Mouse (Mus musculus) spleen, adult 2 months (tissue): ENCODE results near the gene Pigs.

Experiments
- CTCF ChIP-seq: fragments of 200-500 bp; IDR thresholded peaks from 2 replicates; pipeline ENCODE4 v1.5.1; 2011; ENCODE audit warnings: mild to moderate bottlenecking, inconsistent platforms; ENCODE audit not compliant: insufficient read depth, insufficient read length, insufficient replicate concordance; ENCODE audit errors: extremely low read depth
- POLR2A ChIP-seq: fragments of 200-500 bp; IDR thresholded peaks from 2 replicates; pipeline ENCODE4 v1.6.1; 2011; ENCODE audit warnings: low read depth, low read length, inconsistent platforms

DNA sequence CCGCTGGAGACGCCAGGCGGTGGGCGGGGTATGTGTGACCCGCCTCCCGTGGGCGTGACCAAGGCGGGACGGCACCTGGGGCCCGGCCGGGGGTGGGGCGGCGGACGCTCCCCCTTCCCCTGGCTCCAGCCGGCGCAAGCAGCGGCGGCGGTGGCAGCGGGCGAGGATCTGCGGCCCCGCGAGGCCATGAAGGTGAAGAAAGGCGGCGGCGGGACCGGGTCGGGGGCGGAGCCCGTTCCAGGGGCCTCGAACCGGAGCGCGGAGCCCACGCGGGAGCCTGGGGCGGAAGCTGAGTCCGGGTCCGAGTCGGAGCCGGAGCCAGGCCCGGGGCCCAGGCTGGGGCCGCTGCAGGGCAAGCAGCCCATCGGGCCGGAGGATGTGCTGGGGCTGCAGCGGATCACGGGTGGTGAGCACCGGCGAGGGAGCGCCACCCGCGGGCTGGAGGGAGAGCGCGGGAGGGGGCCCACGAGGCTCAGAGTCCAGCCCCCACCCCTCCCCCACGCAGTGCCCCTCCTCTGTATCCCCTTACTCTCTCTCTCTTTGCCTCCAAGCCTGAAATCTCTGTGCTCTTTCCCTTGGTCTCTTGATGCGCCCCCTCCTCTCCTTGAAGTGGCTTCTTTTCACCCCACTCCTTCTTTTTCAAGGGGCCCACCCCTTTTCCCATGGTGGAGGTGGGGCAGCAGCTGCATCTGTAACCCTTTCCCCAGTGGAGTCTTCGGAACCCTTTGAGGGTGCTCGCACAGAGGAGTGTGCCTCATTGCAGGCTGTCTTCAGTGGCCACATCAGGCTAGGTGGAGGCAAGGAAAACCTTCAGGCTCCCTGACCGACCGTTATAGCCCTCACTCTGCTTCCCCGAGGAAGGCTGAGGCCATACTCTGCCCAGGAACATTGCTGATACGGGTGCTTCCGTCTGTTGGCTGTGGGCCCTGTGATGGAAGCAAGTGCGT lies 15.4 kb downstream of the Pigs start, which contains the start of gene Unc119:
- TF ChIP-seq CTCF, result no peak
- TF ChIP-seq POLR2A, result peak; percentile 19; the same call in 1 of the 2 replicates
